Mouse (Mus musculus): ENCODE results near the gene Dctn3. TPM values are rescaled to one million over a fixed set of nuclear protein-coding genes. Genes with fewer than 3 reads are reported as not detected.
"Not testable (repeated sequence)": the region's sequence is repeated elsewhere in the genome, so short reads cannot be mapped to it uniquely, and the experiment has no call there.

Gene Dctn3
- polyA plus RNA-seq (2016; fragmentation: Nextera tagmentation; extraction: Ambion mirVana): 171 and 232 TPM in 2 replicates

DNA sequence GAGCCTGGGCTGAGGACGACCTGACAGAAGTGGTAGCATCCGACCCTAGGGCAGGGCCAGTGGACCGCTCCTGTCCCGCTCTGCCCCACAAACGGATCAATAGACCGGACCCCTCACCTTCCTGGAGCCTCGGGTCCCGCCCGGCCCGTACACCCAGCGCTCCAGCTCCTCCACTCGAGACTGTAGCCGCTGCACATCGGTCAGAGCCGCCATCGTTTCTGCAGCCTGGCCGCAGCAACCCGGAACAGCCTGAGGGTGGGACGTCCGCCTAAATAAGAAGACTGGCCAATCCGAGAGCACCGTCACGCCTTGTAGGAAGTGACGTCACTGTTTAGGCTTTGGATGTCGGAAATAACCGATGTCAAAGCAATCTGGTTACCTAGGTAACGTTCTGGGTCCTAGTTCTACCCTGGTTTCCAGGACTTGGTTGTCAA, at the start of gene Dctn3:
Dctn3 (minus strand) TSS at position 253 of the 434 bp plus-strand sequence.
- Histone ChIP-seq H3K27ac (peak within 1 kb of the TSS; percentile 90), H3K4me3 (peak within 1 kb of the TSS; percentile 92), H3K9me3 (no peaks in the 10 kb centered on the region), H3K36me3 (peaks cover 29% of the 10 kb centered on the region), H3K27me3 (ENCODE audit: insufficient read depth, poor library complexity, severe bottlenecking) (peaks cover 44% of the 10 kb centered on the region), H3K4me1 (replicated peaks) (peaks cover 36% of the 10 kb centered on the region)
- DNase-seq (ENCODE audit: low spot score): peak; percentile 90
- WGBS: under 1% methylated on average over 27 of the region's 27 CpGs

DNA sequence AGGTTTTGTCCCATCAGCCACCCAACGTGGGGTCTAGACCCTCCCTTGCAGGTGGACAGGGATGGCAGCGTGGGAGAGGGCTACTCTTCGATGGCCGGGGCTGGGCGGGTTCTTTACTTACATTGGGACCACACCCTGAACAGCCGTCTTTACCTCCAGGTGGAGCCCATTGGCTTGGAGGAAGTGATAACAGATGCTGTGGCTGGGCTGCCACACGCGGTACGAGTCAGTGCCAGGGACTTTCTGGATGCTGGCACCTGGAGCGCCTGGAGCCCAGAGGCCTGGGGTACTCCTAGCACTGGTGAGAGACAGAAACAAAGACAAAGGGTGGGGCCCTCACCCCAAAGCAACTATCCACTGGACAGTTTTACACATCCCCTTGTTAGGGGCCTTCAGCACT, 44.3 kb upstream of the Dctn3 start:
- H3K27ac ChIP-seq: not testable (repeated sequence)

DNA sequence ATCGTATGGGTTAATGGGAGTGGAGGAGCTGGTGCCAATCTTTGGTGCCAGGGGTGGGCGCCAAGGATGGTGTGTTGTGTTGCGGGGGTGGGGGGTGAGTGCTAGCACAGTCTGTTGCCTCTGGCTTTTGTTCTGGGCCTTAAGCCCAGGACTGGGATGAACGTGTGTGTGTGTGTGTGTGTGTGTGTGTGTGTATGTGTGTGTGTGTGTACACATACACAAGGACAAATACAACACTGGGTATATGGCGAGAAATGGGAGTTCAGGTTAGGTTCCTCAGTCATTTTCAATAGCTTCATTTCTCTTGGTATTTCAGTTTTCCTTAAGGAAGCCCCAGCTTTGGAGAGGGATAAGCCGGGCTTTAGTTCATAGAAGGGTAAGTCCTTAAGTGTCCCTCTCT, 40.2 kb upstream of the Dctn3 start:
- H3K9me3 ChIP-seq; DNase-seq (ENCODE audit: low spot score); H3K36me3 ChIP-seq; H3K27me3 ChIP-seq (ENCODE audit: insufficient read depth, poor library complexity, severe bottlenecking); H3K4me3 ChIP-seq: not testable (repeated sequence)
- H3K4me1 ChIP-seq (replicated peaks): peaks cover 36% of the 10 kb centered on the region
- 81% methylated on average over 5 of the region's 6 CpGs for WGBS
- 0 out of 2 replicates have a peak overlapping the region, but pooled peaks have one; percentile 89 for H3K27ac ChIP-seq

More for the DNA sequence above, 44.3 kb upstream of the Dctn3 start:
- H3K4me3 ChIP-seq; H3K4me1 ChIP-seq (replicated peaks); H3K36me3 ChIP-seq; H3K27me3 ChIP-seq (ENCODE audit: insufficient read depth, poor library complexity, severe bottlenecking); H3K9me3 ChIP-seq; DNase-seq (ENCODE audit: low spot score): not testable (repeated sequence)
- WGBS: 92% methylated on average over 10 of the region's 10 CpGs

DNA sequence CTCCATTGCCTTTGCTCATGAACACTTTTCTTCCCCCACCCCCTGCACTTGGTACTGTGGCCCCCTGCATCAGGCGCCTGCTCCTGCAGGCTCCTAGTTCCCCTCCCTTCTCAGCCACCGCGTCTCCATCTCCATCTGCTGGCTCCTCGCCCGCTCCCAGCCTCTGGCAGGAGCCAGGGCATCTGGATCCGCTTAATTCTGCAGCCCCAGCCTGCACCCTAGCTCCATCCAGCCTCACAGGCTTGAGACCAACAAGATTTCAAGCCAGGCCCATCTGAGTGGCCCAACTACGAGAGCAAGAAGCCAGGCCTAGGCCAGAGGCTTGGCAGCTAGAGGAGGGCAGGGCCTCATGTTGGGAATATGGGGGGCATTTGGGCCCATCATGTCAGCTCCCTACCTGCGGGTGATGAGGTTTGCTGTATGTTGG, 39.7 kb upstream of the Dctn3 start:
- Histone ChIP-seq H3K4me1 (replicated peaks) (peaks cover 36% of the 10 kb centered on the region), H3K27ac (peak overlapping the region; percentile 89), H3K4me3 (peak overlapping the region; percentile 54)
- 42% methylated on average over 8 of the region's 8 CpGs for whole genome bisulfite sequencing
- not testable (repeated sequence) for H3K27me3 ChIP-seq (ENCODE audit: insufficient read depth, poor library complexity, severe bottlenecking); H3K36me3 ChIP-seq; H3K9me3 ChIP-seq
- DNase-seq (ENCODE audit: low spot score): peak; percentile 41

DNA sequence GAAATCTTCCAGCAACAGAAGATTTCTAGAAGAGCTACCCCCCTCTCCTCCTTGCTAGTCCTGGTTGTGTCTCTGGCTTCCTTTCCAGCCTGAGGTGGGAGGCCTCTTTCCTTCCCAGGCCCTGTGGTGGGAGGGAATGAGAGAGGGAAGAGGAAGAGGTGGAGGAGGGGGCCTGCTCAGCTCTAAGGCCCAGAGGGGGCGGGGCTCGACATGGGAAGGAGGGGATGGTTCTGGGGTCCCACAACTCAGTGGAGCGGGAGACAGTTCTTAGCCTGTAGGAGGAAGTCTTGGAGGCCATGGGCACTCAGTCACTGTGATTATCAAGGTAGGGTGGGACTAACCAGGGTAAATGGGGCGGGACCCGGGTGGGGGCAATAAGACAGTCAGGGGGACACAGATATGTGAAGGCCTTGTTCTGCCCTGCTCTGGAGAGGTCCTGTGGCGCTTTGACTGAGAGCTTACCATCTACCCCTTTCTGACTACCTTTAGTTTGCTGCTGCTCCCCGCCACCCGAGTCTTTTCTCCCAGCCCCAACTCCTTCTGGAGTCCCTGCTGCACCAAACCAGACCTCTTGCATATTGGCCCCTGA, 39.2 kb upstream of the Dctn3 start:
- peak overlapping the region; percentile 89 for H3K27ac ChIP-seq
- no peaks in the 10 kb centered on the region for H3K27me3 ChIP-seq (ENCODE audit: insufficient read depth, poor library complexity, severe bottlenecking)
- DNase-seq (ENCODE audit: low spot score): peak; percentile 50
- WGBS: 36% methylated on average over 8 of the region's 8 CpGs
- H3K9me3 ChIP-seq: no peaks in the 10 kb centered on the region
- peaks cover 6% of the 10 kb centered on the region; the same call in 1 of the 2 replicates for H3K36me3 ChIP-seq
- H3K4me1 ChIP-seq (replicated peaks): peaks cover 38% of the 10 kb centered on the region
- H3K4me3 ChIP-seq: peak overlapping the region; percentile 54

DNA sequence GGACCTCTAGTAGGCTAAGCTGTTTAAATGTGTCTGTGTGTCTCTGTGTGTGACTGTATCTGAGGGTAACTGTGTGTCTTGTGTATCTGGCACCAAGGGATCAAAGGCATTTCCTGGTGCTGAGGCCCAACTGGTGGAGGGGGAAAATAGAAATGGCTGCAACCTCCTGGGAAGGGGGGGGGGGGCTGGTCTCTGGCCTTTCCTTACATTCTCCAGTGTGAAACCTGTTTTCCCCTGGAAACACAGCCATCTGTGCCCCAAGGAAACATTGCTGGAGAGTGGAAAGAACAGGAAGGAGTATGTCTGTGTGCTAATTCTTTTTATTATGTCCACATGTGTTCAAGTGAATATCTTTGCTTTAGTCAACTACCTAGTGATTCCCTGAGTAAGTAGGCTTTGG, 38.7 kb upstream of the Dctn3 start:
- Histone ChIP-seq H3K36me3 (peaks cover 6% of the 10 kb centered on the region; the same call in 1 of the 2 replicates), H3K27ac (peak overlapping the region; percentile 89), H3K4me3 (peak overlapping the region; percentile 54), H3K9me3 (no peaks in the 10 kb centered on the region), H3K27me3 (ENCODE audit: insufficient read depth, poor library complexity, severe bottlenecking) (no peaks in the 10 kb centered on the region), H3K4me1 (replicated peaks) (peaks cover 40% of the 10 kb centered on the region)
- no peak for DNase-seq (ENCODE audit: low spot score)

DNA sequence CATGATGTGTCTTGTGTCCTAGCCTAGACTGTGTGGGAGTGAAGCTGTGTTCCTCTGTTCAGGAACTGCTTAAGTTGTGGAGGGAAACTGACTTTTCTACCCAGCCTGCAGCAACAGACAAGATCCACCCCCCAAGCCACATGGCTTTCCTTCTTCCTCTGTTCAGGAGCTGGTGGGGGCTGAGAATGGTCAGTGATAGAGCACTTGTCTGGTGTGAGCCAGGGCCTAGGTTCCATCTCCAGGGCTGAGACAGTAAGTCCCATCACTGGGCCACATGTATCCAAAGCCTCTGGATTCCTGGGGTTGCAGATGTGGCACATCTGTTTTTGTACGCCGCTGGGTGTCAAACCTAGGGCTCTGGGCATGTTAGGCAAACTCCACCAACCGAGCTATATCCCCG, 37.9 kb upstream of the Dctn3 start:
- peak overlapping the region; percentile 89 for H3K27ac ChIP-seq
- no peak for DNase-seq (ENCODE audit: low spot score)
- H3K27me3 ChIP-seq (ENCODE audit: insufficient read depth, poor library complexity, severe bottlenecking): no peaks in the 10 kb centered on the region
- WGBS: 74% methylated on average over 4 of the region's 4 CpGs
- peaks cover 6% of the 10 kb centered on the region; the same call in 1 of the 2 replicates for H3K36me3 ChIP-seq
- H3K9me3 ChIP-seq: no peaks in the 10 kb centered on the region
- peaks cover 48% of the 10 kb centered on the region for H3K4me1 ChIP-seq (replicated peaks)
- H3K4me3 ChIP-seq: peak overlapping the region; percentile 54

DNA sequence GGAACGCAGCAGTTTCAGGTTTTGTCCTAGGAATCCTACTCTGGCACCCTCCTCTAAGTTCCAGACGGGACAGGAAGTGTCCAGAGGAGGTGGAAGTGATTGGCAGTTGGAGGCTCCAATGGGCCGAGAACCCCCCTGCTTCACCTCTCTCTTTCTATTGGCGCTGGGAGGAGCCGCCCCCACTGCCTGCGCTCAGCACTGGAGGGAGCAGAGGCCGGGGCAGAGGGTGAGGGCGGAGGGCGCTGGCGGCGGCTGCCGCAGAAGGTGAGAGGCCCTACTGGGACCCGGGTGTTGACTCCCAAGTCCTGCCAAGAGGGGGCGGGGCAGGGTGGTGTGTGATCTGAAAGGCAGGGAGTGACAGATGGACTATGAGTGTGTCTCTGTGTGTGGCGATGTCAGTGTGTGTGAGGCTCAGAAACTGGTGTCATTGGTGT, 37.3 kb upstream of the Dctn3 start:
- H3K27ac ChIP-seq: peak overlapping the region; percentile 89
- WGBS: under 1% methylated on average over 15 of the region's 15 CpGs
- peak overlapping the region; percentile 54 for H3K4me3 ChIP-seq
- H3K36me3 ChIP-seq: peaks cover 6% of the 10 kb centered on the region; the same call in 1 of the 2 replicates
- no peaks in the 10 kb centered on the region for H3K9me3 ChIP-seq
- peaks cover 54% of the 10 kb centered on the region for H3K4me1 ChIP-seq (replicated peaks)
- no peaks in the 10 kb centered on the region for H3K27me3 ChIP-seq (ENCODE audit: insufficient read depth, poor library complexity, severe bottlenecking)
- peak; percentile 89 for DNase-seq (ENCODE audit: low spot score)

DNA sequence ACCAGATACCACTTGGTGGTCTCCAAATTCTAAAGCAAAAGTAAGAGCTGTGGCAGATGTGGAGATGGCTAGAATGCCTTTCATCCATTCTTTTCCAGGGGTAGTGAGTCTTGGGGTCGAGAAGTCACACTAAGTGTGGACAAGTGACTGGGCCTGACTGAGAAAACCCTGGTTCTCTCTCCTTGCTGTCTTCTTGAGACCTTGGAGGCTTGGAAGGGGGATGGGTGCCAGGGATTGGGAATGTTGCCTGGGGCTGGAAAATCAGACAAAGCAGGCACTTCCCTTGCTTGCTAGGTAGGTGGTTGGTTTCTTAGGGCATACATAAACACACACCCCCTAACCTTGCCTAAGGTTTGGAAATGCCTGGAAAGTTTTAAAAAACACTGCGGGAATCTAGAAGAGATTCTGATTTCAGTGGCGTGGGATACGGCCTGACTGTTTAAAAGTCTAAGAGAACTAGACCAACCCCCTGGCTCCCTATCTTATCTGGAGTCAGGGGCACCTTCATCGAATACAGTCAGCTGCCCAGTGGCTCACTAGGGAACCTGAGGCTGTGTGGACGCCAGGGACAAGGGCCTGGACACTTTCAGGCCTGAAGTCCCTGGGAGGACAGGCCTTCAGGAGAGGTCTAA, 36.8 kb upstream of the Dctn3 start:
- H3K4me1 ChIP-seq (replicated peaks): peaks cover 60% of the 10 kb centered on the region

DNA sequence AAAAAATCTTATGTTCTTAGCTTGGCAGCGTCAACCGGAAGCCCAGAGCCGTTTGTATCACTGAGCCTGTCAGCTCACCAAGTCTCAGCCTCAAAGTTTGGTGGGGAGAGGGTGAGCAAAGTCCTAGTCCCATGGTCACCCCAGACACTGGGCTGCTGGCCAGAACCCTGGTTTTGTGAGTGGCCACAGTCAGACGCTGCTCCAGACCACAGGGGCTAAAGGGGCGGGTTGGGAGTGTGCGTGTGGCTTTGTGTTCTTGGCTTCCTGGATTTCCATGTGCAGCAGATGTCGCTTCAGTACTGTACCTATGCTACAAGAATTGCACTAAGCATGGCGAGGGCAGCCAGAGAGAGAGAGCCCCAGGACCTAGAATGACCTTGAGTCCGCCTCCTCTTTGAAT, 36.2 kb upstream of the Dctn3 start:
- Histone ChIP-seq H3K4me1 (replicated peaks) (peaks cover 61% of the 10 kb centered on the region), H3K4me3 (no peak overlapping the region), H3K27ac (peak overlapping the region; percentile 6), H3K27me3 (ENCODE audit: insufficient read depth, poor library complexity, severe bottlenecking) (no peaks in the 10 kb centered on the region), H3K36me3 (peaks cover 6% of the 10 kb centered on the region; the same call in 1 of the 2 replicates), H3K9me3 (no peaks in the 10 kb centered on the region)
- DNase-seq (ENCODE audit: low spot score): no peak
- WGBS: 90% methylated on average over 9 of the region's 9 CpGs

More for the DNA sequence above, 36.8 kb upstream of the Dctn3 start:
- H3K27me3 ChIP-seq (ENCODE audit: insufficient read depth, poor library complexity, severe bottlenecking): no peaks in the 10 kb centered on the region
- H3K4me3 ChIP-seq: peak overlapping the region; percentile 54
- no peak for DNase-seq (ENCODE audit: low spot score)
- peaks cover 6% of the 10 kb centered on the region; the same call in 1 of the 2 replicates for H3K36me3 ChIP-seq
- no peaks in the 10 kb centered on the region for H3K9me3 ChIP-seq
- H3K27ac ChIP-seq: peak overlapping the region; percentile 89
- WGBS: 40% methylated on average over 6 of the region's 6 CpGs

DNA sequence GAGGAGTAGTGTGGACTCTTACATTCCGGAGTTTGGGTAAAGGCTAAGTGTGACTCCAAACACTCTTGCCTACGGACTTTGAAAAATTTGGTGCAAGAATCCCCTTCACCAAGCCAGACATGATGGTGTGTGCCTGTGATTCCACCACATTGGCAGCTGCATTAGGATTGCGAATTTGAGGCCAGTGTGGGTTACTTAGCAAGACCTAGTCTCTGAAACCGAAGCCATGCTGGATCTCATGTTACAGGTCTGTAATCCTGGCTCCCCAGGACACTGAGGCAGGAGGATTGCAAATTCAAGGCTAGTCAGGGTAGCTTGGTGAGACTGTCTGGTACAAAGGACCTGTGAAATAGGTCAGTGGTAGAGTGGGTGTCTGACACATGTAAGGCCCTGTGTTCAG, 35.7 kb upstream of the Dctn3 start:
- Histone ChIP-seq H3K9me3 (no peaks in the 10 kb centered on the region), H3K36me3 (peaks cover 6% of the 10 kb centered on the region; the same call in 1 of the 2 replicates), H3K4me1 (replicated peaks) (peaks cover 61% of the 10 kb centered on the region), H3K27me3 (ENCODE audit: insufficient read depth, poor library complexity, severe bottlenecking) (no peaks in the 10 kb centered on the region), H3K4me3 (no peak overlapping the region), H3K27ac (no peak overlapping the region)
- no peak for DNase-seq (ENCODE audit: low spot score)
- WGBS: 90% methylated on average over 4 of the region's 4 CpGs

DNA sequence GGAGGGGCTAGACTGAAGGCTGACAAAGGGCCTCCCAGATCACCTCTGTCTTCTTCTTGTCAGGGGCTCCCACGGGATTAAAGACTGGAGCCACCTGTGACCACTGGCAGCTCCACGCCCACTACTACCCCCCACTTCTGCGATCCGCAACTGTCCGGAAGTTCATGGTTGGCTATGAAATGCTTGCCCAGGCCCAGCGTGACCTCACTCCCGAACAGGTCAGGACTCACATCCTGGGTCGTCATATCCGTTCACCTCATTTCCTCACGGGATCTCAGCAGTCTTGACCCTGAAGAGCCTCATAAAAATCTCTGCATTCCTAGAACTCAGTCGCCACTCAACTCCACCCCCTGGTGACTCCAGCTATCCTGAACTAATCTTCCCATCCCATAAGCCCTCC, 35.1 kb upstream of the Dctn3 start:
- no peaks in the 10 kb centered on the region for H3K9me3 ChIP-seq
- H3K4me1 ChIP-seq (replicated peaks): peaks cover 61% of the 10 kb centered on the region
- no peak for DNase-seq (ENCODE audit: low spot score)
- H3K27me3 ChIP-seq (ENCODE audit: insufficient read depth, poor library complexity, severe bottlenecking): 0 out of 2 replicates have a peak, but pooled peaks cover under 1% of the 10 kb centered on the region
- H3K36me3 ChIP-seq: peaks cover 6% of the 10 kb centered on the region; the same call in 1 of the 2 replicates
- no peak overlapping the region for H3K27ac ChIP-seq
- no peak overlapping the region for H3K4me3 ChIP-seq
- 83% methylated on average over 11 of the region's 11 CpGs for WGBS

DNA sequence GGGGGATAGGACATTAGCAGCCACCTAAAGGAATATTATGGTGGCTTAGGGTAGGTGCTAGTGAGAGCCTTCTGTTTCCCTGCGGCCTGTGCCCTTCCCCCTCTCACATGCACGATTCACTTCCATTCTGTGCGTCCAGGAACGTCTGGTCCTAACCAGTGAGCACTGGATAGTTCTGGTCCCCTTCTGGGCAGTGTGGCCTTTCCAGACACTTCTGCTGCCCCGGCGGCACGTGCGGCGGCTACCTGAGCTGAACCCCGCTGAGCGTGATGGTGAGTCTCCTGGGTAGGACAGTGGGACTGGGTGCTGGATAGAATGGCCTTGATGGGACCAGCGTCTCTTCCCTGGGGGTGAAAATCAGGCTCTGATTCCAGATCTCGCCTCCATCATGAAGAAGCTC, 34.4 kb upstream of the Dctn3 start:
- no peaks in the 10 kb centered on the region for H3K9me3 ChIP-seq
- 0 out of 2 replicates have a peak, but pooled peaks cover 4% of the 10 kb centered on the region for H3K27me3 ChIP-seq (ENCODE audit: insufficient read depth, poor library complexity, severe bottlenecking)
- H3K36me3 ChIP-seq: peaks cover 6% of the 10 kb centered on the region; the same call in 1 of the 2 replicates
- WGBS: 92% methylated on average over 13 of the region's 13 CpGs
- no peak overlapping the region for H3K4me3 ChIP-seq
- H3K4me1 ChIP-seq (replicated peaks): peaks cover 55% of the 10 kb centered on the region
- no peak overlapping the region for H3K27ac ChIP-seq
- DNase-seq (ENCODE audit: low spot score): no peak
